In genomic region chr6:131568971-131569370, GRCm38 (mm10) we compare ENCODE assay signal across 7 mouse cellular contexts.
DNase-seq lines count a peak whose midpoint lies in the region; TF ChIP-seq lines count a peak whose summit lies in the region.
"Not testable (repeated sequence)": the region's sequence is repeated elsewhere in the genome, so short reads cannot be mapped to it uniquely, and the experiment has no call there.

No protein-coding gene starts in this region.

- H3K4me1 ChIP-seq in cerebellum, adult 2 months (ENCODE audit: control insufficient read depth, insufficient read depth, low read length) = not testable (repeated sequence)

- H3K27me3 ChIP-seq in cerebellum, adult 2 months (ENCODE audit: control insufficient read depth, insufficient read depth, low read length) = not testable (repeated sequence)

- 92% methylated on average over 4 of the region's 4 CpGs for WGBS in cerebellum, adult 2 months

- H3K4me3 ChIP-seq in cerebellum, adult 2 months (replicated peaks; ENCODE audit: insufficient read depth, low read depth, low read length); gastrocnemius, adult 2 months: not testable (repeated sequence)

- peak; percentile 8 to 11 for DNase-seq in cerebellum, adult 2 months
- peak; percentile 17 for DNase-seq in gastrocnemius, adult 2 months
- peak; percentile 15 for DNase-seq in heart, postnatal 4 days
- peak; percentile 18 for DNase-seq in layer of hippocampus, adult 9-11 months
- peak; percentile 0 to 13 for DNase-seq in lung, adult 18-20 months
- peak; percentile 3 to 13 for DNase-seq in right cerebral cortex, adult 2 months (ENCODE audit: low spot score in 2 of 2)
- DNase-seq in thymus, postnatal 10 days (ENCODE audit: low spot score in 2 of 2) = peak; percentile 3 to 22

- intact Hi-C loops in gastrocnemius, adult 2 months (cut with DNase I) = not testable (repeated sequence)

- not testable (repeated sequence) for TF ChIP-seq CTCF in cerebellum, adult 2 months (IDR thresholded peaks at IDR 0.05; ENCODE audit: borderline replicate concordance, insufficient read depth, low read depth, low read length); gastrocnemius, adult 2 months (IDR thresholded peaks at IDR 0.05)

- not testable (repeated sequence) for H3K27ac ChIP-seq in cerebellum, adult 2 months (ENCODE audit: insufficient read depth, low read length); gastrocnemius, adult 2 months

- TF ChIP-seq POLR2A in cerebellum, adult 2 months (IDR thresholded peaks at IDR 0.05; ENCODE audit: borderline replicate concordance, insufficient read depth, low read length) = not testable (repeated sequence)
